Mouse (Mus musculus) erythroblast, embryonic 14.5 days (primary cell): Measurements from ENCODE around the gene Lnx1. TPM values are rescaled to one million over a fixed set of nuclear protein-coding genes. Genes with fewer than 3 reads are reported as not detected.

Source experiments
- H3K27me3 ChIP-seq: 2 replicates; pipeline ENCODE4 v1.6.1; 2012; ENCODE audit warnings: inconsistent platforms; ENCODE audit not compliant: control insufficient read depth
- H3K36me3 ChIP-seq: 2 replicates; pipeline ENCODE4 v1.6.1; 2012; ENCODE audit warnings: mild to moderate bottlenecking, inconsistent platforms; ENCODE audit not compliant: control insufficient read depth
- H3K4me1 ChIP-seq: 2 replicates; pipeline ENCODE4 v1.6.1; 2012; ENCODE audit warnings: inconsistent platforms; ENCODE audit not compliant: control insufficient read depth
- H3K4me3 ChIP-seq: replicated peaks from 2 replicates; pipeline ENCODE3; 2012; ENCODE audit warnings: moderate library complexity, mild to moderate bottlenecking, inconsistent platforms
- H3K9me3 ChIP-seq: 2 replicates; pipeline ENCODE4 v1.6.1; 2012; ENCODE audit warnings: low read length, inconsistent platforms, mixed read lengths; ENCODE audit not compliant: control insufficient read depth
- GATA1 ChIP-seq: IDR thresholded peaks from 2 replicates; pipeline ENCODE4 v1.6.1; 2012; ENCODE audit warnings: low read length, inconsistent platforms, mixed read lengths
- TAL1 ChIP-seq: IDR thresholded peaks from 3 replicates; pipeline ENCODE4 v1.6.1; 2012; ENCODE audit warnings: low read length, inconsistent platforms, mixed read lengths
- polyA plus RNA-seq: library from polyadenylated mRNA; stranded (reverse); fragments of >175 nt; gene quantifications from 2 replicates; pipeline ENCODE4 v1.2.3, GENCODE M21; 2012

The Lnx1 gene
- polyA plus RNA-seq, 1 experiment = not detected

- TF ChIP-seq TAL1 (no peak), GATA1 (no peak)
Measured at GRCm38 (mm10) chr5:74642291-74642690, 60.4 kb downstream of the Lnx1 start.

GRCm38 (mm10) chr5:74641000-74641399 lies 61.7 kb downstream of the Lnx1 start:
- TF ChIP-seq TAL1 (no peak), GATA1 (no peak)

More at GRCm38 (mm10) chr5:74642291-74642690, 60.4 kb downstream of the Lnx1 start:
- Histone ChIP-seq H3K9me3 (no peaks in the 10 kb centered on the region), H3K36me3 (no peaks in the 10 kb centered on the region), H3K4me3 (no peak overlapping the region), H3K4me1 (no peaks in the 10 kb centered on the region), H3K27me3 (no peaks in the 10 kb centered on the region)

DNA sequence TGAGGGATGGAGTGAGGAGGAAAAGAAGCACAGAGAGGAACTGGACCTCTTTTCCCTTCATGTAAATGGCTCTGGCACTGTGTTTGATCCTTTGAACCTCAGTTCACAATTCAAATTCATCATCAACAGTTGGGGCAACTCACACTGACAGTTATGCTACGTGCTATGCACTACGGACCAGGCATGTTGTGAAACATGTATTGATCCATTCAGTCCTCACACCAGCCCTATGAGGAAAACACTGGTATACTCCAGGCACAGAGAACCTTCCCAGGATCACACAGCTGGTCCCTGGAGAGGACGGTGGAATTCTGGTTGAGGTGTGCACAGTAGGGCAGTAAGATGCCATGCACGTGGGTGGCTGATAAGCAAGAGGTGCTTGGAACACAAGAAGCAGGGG lies 62.2 kb downstream of the Lnx1 start:
- Histone ChIP-seq H3K36me3 (no peaks in the 10 kb centered on the region), H3K4me3 (no peak overlapping the region), H3K4me1 (no peaks in the 10 kb centered on the region), H3K27me3 (no peaks in the 10 kb centered on the region), H3K9me3 (no peaks in the 10 kb centered on the region)
- TF ChIP-seq GATA1 = no peak
- no peak for TF ChIP-seq TAL1

More at GRCm38 (mm10) chr5:74641000-74641399, 61.7 kb downstream of the Lnx1 start:
- Histone ChIP-seq H3K27me3 (no peaks in the 10 kb centered on the region), H3K4me3 (no peak overlapping the region), H3K4me1 (no peaks in the 10 kb centered on the region), H3K9me3 (no peaks in the 10 kb centered on the region), H3K36me3 (no peaks in the 10 kb centered on the region)

- Histone ChIP-seq H3K4me3 (no peak overlapping the region), H3K4me1 (no peaks in the 10 kb centered on the region), H3K36me3 (no peaks in the 10 kb centered on the region), H3K27me3 (no peaks in the 10 kb centered on the region), H3K9me3 (no peaks in the 10 kb centered on the region)
- TF ChIP-seq GATA1 = no peak
- TF ChIP-seq TAL1 = no peak
Measured at GRCm38 (mm10) chr5:74639516-74639915, 63.2 kb downstream of the Lnx1 start.

- TF ChIP-seq TAL1 (no peak), GATA1 (no peak)
- no peaks in the 10 kb centered on the region for H3K9me3 ChIP-seq
- no peaks in the 10 kb centered on the region for H3K4me1 ChIP-seq
- H3K4me3 ChIP-seq = no peak overlapping the region
- no peaks in the 10 kb centered on the region for H3K36me3 ChIP-seq
- no peaks in the 10 kb centered on the region for H3K27me3 ChIP-seq
Measured at GRCm38 (mm10) chr5:74634391-74634790, 68.3 kb downstream of the Lnx1 start.

- TF ChIP-seq TAL1 (no peak), GATA1 (no peak)
- no peaks in the 10 kb centered on the region for H3K9me3 ChIP-seq
- no peak overlapping the region for H3K4me3 ChIP-seq
- H3K4me1 ChIP-seq = no peaks in the 10 kb centered on the region
- no peaks in the 10 kb centered on the region for H3K27me3 ChIP-seq
- H3K36me3 ChIP-seq = no peaks in the 10 kb centered on the region
Measured at GRCm38 (mm10) chr5:74633453-74633852, 69.3 kb downstream of the Lnx1 start.

DNA sequence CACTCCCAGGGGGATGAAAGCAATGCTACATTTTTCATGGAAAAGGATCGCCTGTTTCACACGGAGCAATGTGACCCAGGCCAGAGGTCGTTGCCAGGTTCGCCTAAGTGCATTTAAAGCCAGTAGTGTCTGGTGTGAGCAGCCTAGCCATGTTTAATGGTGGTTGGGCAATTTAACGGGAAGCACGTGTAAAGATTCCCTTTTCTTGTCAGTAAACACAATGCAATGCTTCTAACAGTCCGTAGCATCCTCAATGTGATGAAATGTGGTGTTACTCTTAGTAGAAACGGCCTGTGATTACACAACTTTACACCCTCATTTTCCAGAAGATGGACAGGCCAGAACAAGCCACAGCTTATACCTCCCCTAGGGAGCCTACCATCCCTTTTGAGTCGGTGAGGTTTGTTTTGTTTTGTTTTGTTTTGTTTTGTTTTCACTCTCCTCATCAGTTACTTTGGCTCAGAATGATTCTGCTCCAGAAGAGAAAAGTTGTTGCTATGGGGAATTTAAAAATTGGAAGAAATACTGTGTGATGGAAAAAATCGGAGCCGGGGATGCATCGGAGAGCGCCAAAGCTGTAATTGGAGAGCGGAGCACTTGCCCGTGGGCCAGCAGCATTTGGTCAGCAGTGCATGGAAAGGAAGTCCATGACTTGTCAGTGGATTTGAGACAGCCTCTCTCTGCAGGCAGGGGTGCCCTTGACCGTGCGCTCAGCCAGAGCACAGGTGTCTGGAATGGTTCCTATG lies 70.2 kb downstream of the Lnx1 start:
- Histone ChIP-seq H3K4me3 (no peak overlapping the region), H3K36me3 (no peaks in the 10 kb centered on the region), H3K9me3 (no peaks in the 10 kb centered on the region), H3K27me3 (no peaks in the 10 kb centered on the region), H3K4me1 (no peaks in the 10 kb centered on the region)
- no peak for TF ChIP-seq TAL1

GRCm38 (mm10) chr5:74628001-74628400 lies 74.7 kb downstream of the Lnx1 start:
- H3K36me3 ChIP-seq = no peaks in the 10 kb centered on the region
- TF ChIP-seq GATA1 = no peak
- no peak for TF ChIP-seq TAL1
- H3K4me3 ChIP-seq = no peak overlapping the region

GRCm38 (mm10) chr5:74624385-74624784 lies 78.3 kb downstream of the Lnx1 start:
- Histone ChIP-seq H3K36me3 (no peaks in the 10 kb centered on the region), H3K27me3 (no peaks in the 10 kb centered on the region), H3K4me3 (no peak overlapping the region), H3K4me1 (no peaks in the 10 kb centered on the region), H3K9me3 (no peaks in the 10 kb centered on the region)
- TF ChIP-seq TAL1 (no peak), GATA1 (no peak)

More at GRCm38 (mm10) chr5:74628001-74628400, 74.7 kb downstream of the Lnx1 start:
- no peaks in the 10 kb centered on the region for H3K9me3 ChIP-seq
- H3K27me3 ChIP-seq = no peaks in the 10 kb centered on the region
- H3K4me1 ChIP-seq = no peaks in the 10 kb centered on the region
